11 mouse cellular contexts compared by ENCODE assay signal in genomic region chr10:123426527-123427363, GRCm38 (mm10).
DNase-seq lines count a peak whose midpoint lies in the region; ATAC-seq lines count a peak whose summit lies in the region.
"Had no signal": no experiment of that assay in that cellular context is flagged by ENCODE, and none has a peak within 500 bp of the region (broad histone marks: within the 10 kb centered on the region; RNA-seq: fewer than 3 reads in every experiment).

No protein-coding gene starts in this region.

- 0 out of 2 replicates have a peak, but pooled peaks have one; percentile 17 for ATAC-seq in midbrain, embryonic 16.5 days
- ATAC-seq in midbrain, embryonic 11.5 days (ENCODE audit: low FRiP score), result no peak
- ATAC-seq in erythroid progenitor cell, adult 5-6 weeks (replicated peaks; ENCODE audit: low FRiP score, poor library complexity, severe bottlenecking), result 0 out of 2 replicates have a peak, but pooled peaks have one; percentile 52
- ATAC-seq in megakaryocyte progenitor cell, adult 5-6 weeks (replicated peaks; ENCODE audit: poor library complexity), result no peak
- ATAC-seq: liver, postnatal 0 days had no signal

- H3K4me1 ChIP-seq in midbrain, embryonic 16.5 days (ENCODE audit: control insufficient read depth, insufficient read depth, low read length), result no peaks in the 10 kb centered on the region
- no peaks in the 10 kb centered on the region for H3K4me1 ChIP-seq in midbrain, embryonic 11.5 days (ENCODE audit: control insufficient read depth, insufficient read depth, low read length)

- no peaks in the 10 kb centered on the region for H3K9me3 ChIP-seq in midbrain, embryonic 16.5 days (replicated peaks; ENCODE audit: control insufficient read depth, low read length, poor library complexity, severe bottlenecking)
- H3K9me3 ChIP-seq in midbrain, embryonic 11.5 days (ENCODE audit: control insufficient read depth, low read length), result no peaks in the 10 kb centered on the region

- no peaks in the 10 kb centered on the region for H3K36me3 ChIP-seq in midbrain, embryonic 16.5 days (ENCODE audit: control insufficient read depth, insufficient read depth, low read length)
- H3K36me3 ChIP-seq in midbrain, embryonic 11.5 days (ENCODE audit: control insufficient read depth, insufficient read depth, low read length), result no peaks in the 10 kb centered on the region

- no peaks in the 10 kb centered on the region for H3K27me3 ChIP-seq in midbrain, embryonic 16.5 days (ENCODE audit: control insufficient read depth, insufficient read depth, low read depth, low read length)
- no peaks in the 10 kb centered on the region for H3K27me3 ChIP-seq in midbrain, embryonic 11.5 days (ENCODE audit: control insufficient read depth, insufficient read depth, low read length)

- H3K4me3 ChIP-seq in midbrain, embryonic 16.5 days (ENCODE audit: low read depth, low read length), result no peak overlapping the region
- H3K4me3 ChIP-seq in midbrain, embryonic 11.5 days (ENCODE audit: low read depth, low read length), result no peak overlapping the region

- H3K9ac ChIP-seq in midbrain, embryonic 16.5 days (ENCODE audit: low read depth, low read length), result no peak overlapping the region
- no peak overlapping the region for H3K9ac ChIP-seq in midbrain, embryonic 11.5 days (ENCODE audit: low read length)
- H3K9ac ChIP-seq: liver, postnatal 0 days had no signal

- H3K27ac ChIP-seq in midbrain, embryonic 16.5 days (ENCODE audit: low read length), result no peak overlapping the region
- no peak overlapping the region for H3K27ac ChIP-seq in midbrain, embryonic 11.5 days (ENCODE audit: low read depth, low read length)

- WGBS in midbrain, embryonic 16.5 days, result 81% methylated on average over 8 of the region's 8 CpGs
- 81% methylated on average over 8 of the region's 8 CpGs for WGBS in midbrain, embryonic 11.5 days

- H3K4me2 ChIP-seq in midbrain, embryonic 16.5 days (ENCODE audit: low read length), result no peak overlapping the region
- no peak overlapping the region for H3K4me2 ChIP-seq in midbrain, embryonic 11.5 days

- DNase-seq in midbrain, embryonic 11.5 days (ENCODE audit: low spot score, missing footprints), result no peak
- peak; percentile 28 to 44 for DNase-seq in layer of hippocampus, postnatal 25 days (ENCODE audit: extremely low spot score in 1 of 2, low spot score in 1 of 2)
- peak; percentile 7 for DNase-seq in right cerebral cortex, postnatal 4 days
- DNase-seq in kidney, postnatal 25 days, result no peak
- DNase-seq: kidney, adult 18-20 months; liver, postnatal 0 days; retina, postnatal 1 day; thymus, postnatal 36 days had no signal

Comparison
In these comparisons a context has a peak if more than half of its experiments do, and no peak if none do; other contexts are left out.
1. ATAC-seq: peak in midbrain, embryonic 16.5 days (single experiment) and erythroid progenitor cell, adult 5-6 weeks (single experiment); none in midbrain, embryonic 11.5 days (single experiment) and megakaryocyte progenitor cell, adult 5-6 weeks (single experiment).
2. DNase-seq: peak in layer of hippocampus, postnatal 25 days (2 of 2) and right cerebral cortex, postnatal 4 days (single experiment); none in midbrain, embryonic 11.5 days (single experiment) and kidney, postnatal 25 days (0 of 2).